Mouse (Mus musculus): ENCODE data around the gene Vmn1r1. TPM values are rescaled to one million over a fixed set of nuclear protein-coding genes. Genes with fewer than 3 reads are reported as not detected.

Gene Vmn1r1
- total RNA-seq, 2 experiments from 2014 or later, result not detected

Other genes with a start within 250 kb of the Vmn1r1 start
- gene Enah, start 144.5 kb downstream of the Vmn1r1 start, total RNA-seq (2021), result 100 to 1,000 TPM; 140 to 156 TPM
- 10 to 100 TPM; 48.1 to 49.0 TPM for gene Srp9, start 39.7 kb downstream of the Vmn1r1 start, total RNA-seq (2021)
- 100 to 1,000 TPM in 1 of 2 experiments, 10 to 100 TPM in 1; 89.4 to 102 TPM for gene Degs1, start 118.3 kb upstream of the Vmn1r1 start, total RNA-seq (2021)
- gene Fbxo28, start 177.1 kb upstream of the Vmn1r1 start, total RNA-seq (2021), result 10 to 100 TPM; 23.5 to 26.1 TPM
- 10 to 100 TPM; 17.2 to 20.3 TPM for gene Trp53bp2, start 244.7 kb upstream of the Vmn1r1 start, total RNA-seq (2021)